Mouse (Mus musculus): ENCODE results near the gene Zmynd10. TPM values are rescaled to one million over a fixed set of nuclear protein-coding genes. Genes with fewer than 3 reads are reported as not detected.

Gene Zmynd10
- polyA plus RNA-seq, 1 experiment from 2014 or later: 0.95 TPM

- peak overlapping the region; percentile 73 for H3K27ac ChIP-seq (replicated peaks; ENCODE audit: low read depth, low read length)
- H3K4me3 ChIP-seq (ENCODE audit: low read depth, low read length): no peak overlapping the region
- peak; percentile 41 for DNase-seq (ENCODE audit: low spot score)
- no peak overlapping the region for H3K9ac ChIP-seq (ENCODE audit: low read length)
- H3K4me1 ChIP-seq (ENCODE audit: control insufficient read depth, insufficient read depth, low read length): peaks cover 26% of the 10 kb centered on the region
- no peaks in the 10 kb centered on the region for H3K9me3 ChIP-seq (ENCODE audit: control insufficient read depth, low read length)
- H3K4me2 ChIP-seq (ENCODE audit: low read depth, severe bottlenecking): no peak overlapping the region
- no peak for ATAC-seq (ENCODE audit: insufficient number of reproducible peaks, low FRiP score, low TSS enrichment, low read depth)
- 82% methylated on average over 14 of the region's 14 CpGs for WGBS
- no peaks in the 10 kb centered on the region for H3K27me3 ChIP-seq (ENCODE audit: control insufficient read depth, insufficient read depth, low read length)
- peaks cover 19% of the 10 kb centered on the region; the same call in 1 of the 2 replicates for H3K36me3 ChIP-seq (ENCODE audit: control insufficient read depth, insufficient read depth, low read length)
Measured at GRCm38 (mm10) chr9:107575579-107576356, 28.7 kb downstream of the Zmynd10 start.

DNA sequence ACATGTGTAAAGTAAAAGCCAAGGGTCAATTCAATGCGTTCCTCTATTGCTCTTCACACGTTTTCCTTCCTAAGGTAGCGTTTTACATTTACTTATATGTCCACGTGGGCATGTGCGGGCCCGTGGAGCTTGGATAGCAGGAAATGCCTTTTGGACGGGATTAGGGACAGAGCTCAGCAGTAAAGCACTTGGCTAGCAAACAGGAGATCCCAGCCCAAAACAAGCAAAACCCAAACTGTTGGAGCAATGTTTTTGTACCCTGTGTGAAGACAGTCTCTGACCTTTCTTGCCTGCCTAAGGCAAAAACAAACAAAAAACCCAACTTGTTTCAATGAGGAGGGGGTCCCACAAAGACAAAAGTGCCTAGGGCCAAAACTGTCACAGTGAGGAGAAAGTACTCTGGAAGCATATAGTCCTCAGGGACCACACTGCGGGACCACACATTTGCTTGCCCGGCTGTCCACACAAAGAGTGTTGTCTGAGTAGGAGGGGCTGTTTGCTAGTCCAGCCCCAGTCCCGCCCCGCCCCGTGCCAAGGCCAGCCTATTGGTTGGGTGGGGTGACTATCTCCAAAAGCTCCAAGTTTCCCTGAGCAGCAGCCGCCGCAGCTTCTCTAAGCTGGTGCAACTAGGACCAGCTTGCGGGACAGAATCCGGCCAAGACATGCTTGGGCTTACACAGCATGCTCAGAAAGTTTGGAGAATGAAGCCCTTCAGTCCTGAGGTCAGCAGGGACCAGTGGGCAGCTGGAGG lies 29.4 kb downstream of the Zmynd10 start, which contains the start of gene Hyal1:
TSS of gene Hyal1 (plus strand) at position 571 of the 751 bp plus-strand sequence.
- DNase-seq (ENCODE audit: low spot score) (peak; percentile 84), ATAC-seq (ENCODE audit: insufficient number of reproducible peaks, low FRiP score, low TSS enrichment, low read depth) (peak; percentile 55)
- Histone ChIP-seq H3K27me3 (ENCODE audit: control insufficient read depth, insufficient read depth, low read length) (no peaks in the 10 kb centered on the region), H3K9ac (ENCODE audit: low read length) (peak within 1 kb of the TSS; percentile 64), H3K9me3 (ENCODE audit: control insufficient read depth, low read length) (no peaks in the 10 kb centered on the region), H3K36me3 (ENCODE audit: control insufficient read depth, insufficient read depth, low read length) (peaks cover 15% of the 10 kb centered on the region; the same call in 1 of the 2 replicates), H3K4me3 (ENCODE audit: low read depth, low read length) (peak within 1 kb of the TSS; percentile 27), H3K4me2 (ENCODE audit: low read depth, severe bottlenecking) (peak within 1 kb of the TSS; percentile 70), H3K27ac (replicated peaks; ENCODE audit: low read depth, low read length) (peak within 1 kb of the TSS; percentile 73), H3K4me1 (ENCODE audit: control insufficient read depth, insufficient read depth, low read length) (peaks cover 24% of the 10 kb centered on the region)
- 27% methylated on average over 16 of the region's 16 CpGs for WGBS

GRCm38 (mm10) chr9:107577871-107578270 lies 30.8 kb downstream of the Zmynd10 start:
- no peak overlapping the region for H3K9ac ChIP-seq (ENCODE audit: low read length)
- ATAC-seq (ENCODE audit: insufficient number of reproducible peaks, low FRiP score, low TSS enrichment, low read depth) (no peak), DNase-seq (ENCODE audit: low spot score) (no peak)
- no peak overlapping the region for H3K4me3 ChIP-seq (ENCODE audit: low read depth, low read length)
- no peak overlapping the region for H3K27ac ChIP-seq (replicated peaks; ENCODE audit: low read depth, low read length)
- peaks cover 24% of the 10 kb centered on the region for H3K4me1 ChIP-seq (ENCODE audit: control insufficient read depth, insufficient read depth, low read length)
- peaks cover 4% of the 10 kb centered on the region for H3K36me3 ChIP-seq (ENCODE audit: control insufficient read depth, insufficient read depth, low read length)
- H3K9me3 ChIP-seq (ENCODE audit: control insufficient read depth, low read length): no peaks in the 10 kb centered on the region
- no peaks in the 10 kb centered on the region for H3K27me3 ChIP-seq (ENCODE audit: control insufficient read depth, insufficient read depth, low read length)
- H3K4me2 ChIP-seq (ENCODE audit: low read depth, severe bottlenecking): no peak overlapping the region; the same call in 1 of the 2 replicates
- 94% methylated on average over 10 of the region's 10 CpGs for WGBS

DNA sequence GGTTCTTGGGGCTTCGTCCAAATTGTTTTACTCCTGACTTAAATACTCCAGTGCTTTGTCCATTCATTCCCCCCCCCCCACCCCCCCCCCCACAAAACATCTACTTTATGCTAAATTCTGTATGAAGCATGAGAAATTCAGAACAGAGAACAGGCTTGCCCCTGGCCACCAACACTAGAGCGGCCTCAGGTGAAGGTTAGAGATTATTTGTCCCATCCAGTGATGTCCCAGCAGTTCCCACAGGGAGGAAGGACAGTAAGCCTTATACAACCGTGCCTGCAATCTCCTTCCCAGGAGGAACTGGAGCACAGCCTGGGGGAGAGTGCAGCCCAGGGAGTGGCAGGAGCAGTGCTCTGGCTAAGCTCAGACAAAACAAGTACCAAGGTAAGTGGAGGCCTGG lies 31.5 kb downstream of the Zmynd10 start, which contains the start of gene Naa80:
TSS of gene Naa80 (plus strand) at position 301 of the 400 bp plus-strand sequence.
- Histone ChIP-seq H3K9ac (ENCODE audit: low read length) (no peak within 1 kb of the TSS), H3K27ac (replicated peaks; ENCODE audit: low read depth, low read length) (no peak within 1 kb of the TSS), H3K9me3 (ENCODE audit: control insufficient read depth, low read length) (no peaks in the 10 kb centered on the region), H3K27me3 (ENCODE audit: control insufficient read depth, insufficient read depth, low read length) (no peaks in the 10 kb centered on the region), H3K4me1 (ENCODE audit: control insufficient read depth, insufficient read depth, low read length) (peaks cover 24% of the 10 kb centered on the region), H3K36me3 (ENCODE audit: control insufficient read depth, insufficient read depth, low read length) (peaks cover 10% of the 10 kb centered on the region), H3K4me2 (ENCODE audit: low read depth, severe bottlenecking) (no peak within 1 kb of the TSS; the same call in 1 of the 2 replicates), H3K4me3 (ENCODE audit: low read depth, low read length) (no peak within 1 kb of the TSS)
- ATAC-seq (ENCODE audit: insufficient number of reproducible peaks, low FRiP score, low TSS enrichment, low read depth): no peak
- WGBS: 72% methylated on average over 3 of the region's 3 CpGs
- DNase-seq (ENCODE audit: low spot score): no peak

GRCm38 (mm10) chr9:107579023-107579900 lies 32.2 kb downstream of the Zmynd10 start:
- H3K27me3 ChIP-seq (ENCODE audit: control insufficient read depth, insufficient read depth, low read length): no peaks in the 10 kb centered on the region
- no peaks in the 10 kb centered on the region for H3K9me3 ChIP-seq (ENCODE audit: control insufficient read depth, low read length)
- H3K4me1 ChIP-seq (ENCODE audit: control insufficient read depth, insufficient read depth, low read length): peaks cover 24% of the 10 kb centered on the region
- H3K4me3 ChIP-seq (ENCODE audit: low read depth, low read length): no peak overlapping the region
- H3K36me3 ChIP-seq (ENCODE audit: control insufficient read depth, insufficient read depth, low read length): peaks cover 7% of the 10 kb centered on the region
- DNase-seq (ENCODE audit: low spot score) (no peak), ATAC-seq (ENCODE audit: insufficient number of reproducible peaks, low FRiP score, low TSS enrichment, low read depth) (no peak)
- H3K9ac ChIP-seq (ENCODE audit: low read length): no peak overlapping the region
- H3K27ac ChIP-seq (replicated peaks; ENCODE audit: low read depth, low read length): no peak overlapping the region
- WGBS: 97% methylated on average over 14 of the region's 14 CpGs
- no peak overlapping the region for H3K4me2 ChIP-seq (ENCODE audit: low read depth, severe bottlenecking)

DNA sequence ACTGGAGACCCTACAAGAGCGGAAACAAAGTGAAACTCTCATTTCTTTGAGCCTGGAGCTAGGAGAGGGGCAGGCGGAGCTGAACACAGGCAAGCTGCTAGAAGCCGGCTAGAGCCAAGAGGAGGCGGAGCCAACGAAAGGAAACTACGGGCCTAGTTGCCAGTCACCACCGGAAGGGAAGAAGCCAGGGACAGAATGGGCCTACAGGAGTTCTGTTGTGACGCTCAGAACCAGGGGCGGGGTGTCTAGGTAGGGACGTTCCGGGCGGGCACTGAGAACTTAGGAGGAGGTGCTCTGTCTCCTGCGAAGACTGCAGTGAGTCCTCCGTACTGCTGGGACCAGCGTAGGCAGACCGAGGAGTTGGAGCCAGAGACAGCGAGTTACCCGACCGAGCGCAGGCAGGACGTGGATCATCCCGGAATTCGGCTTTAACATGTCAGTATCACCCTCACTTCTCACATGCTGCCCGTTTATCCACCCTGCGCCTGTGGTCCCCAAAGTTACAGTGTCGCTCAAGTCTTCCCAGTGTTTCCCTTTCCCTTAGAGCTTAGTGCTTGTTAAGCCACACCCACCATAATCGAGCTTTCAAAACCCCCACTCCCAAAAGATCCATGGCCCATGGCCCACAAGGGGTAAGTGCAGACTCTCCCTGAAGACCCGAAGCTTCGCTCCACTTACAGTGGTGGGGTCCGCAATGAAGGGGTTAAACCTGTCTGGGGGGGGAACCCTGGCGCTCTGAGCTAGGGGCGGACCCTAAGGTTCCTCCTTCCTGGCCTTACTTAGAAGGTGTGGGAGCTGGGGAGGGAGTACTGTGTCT lies 33.6 kb downstream of the Zmynd10 start, which contains the start of gene Hyal3:
TSS of gene Hyal3 (plus strand) at position 318 of the 817 bp plus-strand sequence.
- H3K4me1 ChIP-seq (ENCODE audit: control insufficient read depth, insufficient read depth, low read length): peaks cover 24% of the 10 kb centered on the region
- peaks cover 7% of the 10 kb centered on the region for H3K36me3 ChIP-seq (ENCODE audit: control insufficient read depth, insufficient read depth, low read length)
- H3K9ac ChIP-seq (ENCODE audit: low read length): peak within 1 kb of the TSS; percentile 82
- H3K4me2 ChIP-seq (ENCODE audit: low read depth, severe bottlenecking): peak within 1 kb of the TSS; percentile 95
- no peaks in the 10 kb centered on the region for H3K9me3 ChIP-seq (ENCODE audit: control insufficient read depth, low read length)
- H3K27me3 ChIP-seq (ENCODE audit: control insufficient read depth, insufficient read depth, low read length): no peaks in the 10 kb centered on the region
- peak; percentile 85 for DNase-seq (ENCODE audit: low spot score)
- peak within 1 kb of the TSS; percentile 64 for H3K4me3 ChIP-seq (ENCODE audit: low read depth, low read length)
- WGBS: 0% methylated on average over 32 of the region's 32 CpGs
- ATAC-seq (ENCODE audit: insufficient number of reproducible peaks, low FRiP score, low TSS enrichment, low read depth): peak; percentile 36; the same call in 1 of the 2 replicates
- peak within 1 kb of the TSS; percentile 88 for H3K27ac ChIP-seq (replicated peaks; ENCODE audit: low read depth, low read length)

DNA sequence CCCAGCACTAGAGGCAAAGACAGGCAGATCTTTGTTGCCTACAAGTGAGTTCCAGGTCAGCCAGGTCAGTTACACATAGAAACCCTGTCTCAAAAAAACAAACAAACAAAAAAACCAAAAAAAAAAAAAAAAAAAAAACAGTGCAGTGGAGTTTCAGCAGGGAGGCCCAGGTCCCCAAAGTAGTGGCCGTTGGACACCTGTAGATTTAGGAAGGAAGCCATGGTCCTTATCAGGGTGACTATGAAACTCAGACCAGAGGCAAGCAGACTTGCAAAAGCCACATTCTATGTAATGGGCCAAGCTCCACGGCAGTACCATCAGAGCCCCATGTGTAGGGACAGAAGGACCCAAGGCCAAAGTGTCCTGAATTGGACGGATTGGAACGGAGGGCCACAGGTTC lies 34.5 kb downstream of the Zmynd10 start:
- ATAC-seq (ENCODE audit: insufficient number of reproducible peaks, low FRiP score, low TSS enrichment, low read depth) (no peak), DNase-seq (ENCODE audit: low spot score) (no peak)
- peak overlapping the region; percentile 82; the same call in 1 of the 2 replicates for H3K9ac ChIP-seq (ENCODE audit: low read length)
- H3K4me2 ChIP-seq (ENCODE audit: low read depth, severe bottlenecking): peak overlapping the region; percentile 95
- 75% methylated on average over 4 of the region's 4 CpGs for WGBS
- peaks cover 7% of the 10 kb centered on the region for H3K36me3 ChIP-seq (ENCODE audit: control insufficient read depth, insufficient read depth, low read length)
- no peaks in the 10 kb centered on the region for H3K27me3 ChIP-seq (ENCODE audit: control insufficient read depth, insufficient read depth, low read length)
- no peak overlapping the region for H3K27ac ChIP-seq (replicated peaks; ENCODE audit: low read depth, low read length)
- H3K4me3 ChIP-seq (ENCODE audit: low read depth, low read length): peak overlapping the region; percentile 64
- H3K4me1 ChIP-seq (ENCODE audit: control insufficient read depth, insufficient read depth, low read length): peaks cover 18% of the 10 kb centered on the region
- H3K9me3 ChIP-seq (ENCODE audit: control insufficient read depth, low read length): no peaks in the 10 kb centered on the region

Measured in limb, embryonic 11.5 days (tissue).